Mouse (Mus musculus) bone marrow, adult 2 months (tissue): Measurements from ENCODE around the gene Gm128. TPM values are rescaled to one million over a fixed set of nuclear protein-coding genes. Genes with fewer than 3 reads are reported as not detected.

Experiments used
- H3K27ac ChIP-seq: fragments of 200-500 bp; 2 replicates; pipeline ENCODE4 v1.5.1; 2012; ENCODE audit warnings: low read depth, mild to moderate bottlenecking, control low read depth, inconsistent platforms, low read length; ENCODE audit not compliant: control insufficient read depth, poor library complexity, insufficient read depth
- H3K4me1 ChIP-seq: fragments of 200-500 bp; 2 replicates; pipeline ENCODE4 v1.6.1; 2011; ENCODE audit warnings: low read length; ENCODE audit not compliant: control insufficient read depth, insufficient read depth
- H3K4me3 ChIP-seq: fragments of 200-500 bp; replicated peaks from 2 replicates; pipeline ENCODE3; 2011; ENCODE audit warnings: mild to moderate bottlenecking, low read depth, low read length, control low read depth; ENCODE audit not compliant: control insufficient read depth
- CTCF ChIP-seq: fragments of 200-500 bp; IDR thresholded peaks from 2 replicates; pipeline ENCODE4 v1.5.1; 2011; ENCODE audit warnings: low read length, control low read depth; ENCODE audit not compliant: control insufficient read depth, insufficient read depth
- POLR2A ChIP-seq: fragments of 200-500 bp; IDR thresholded peaks from 2 replicates; pipeline ENCODE4 v1.6.1; 2011; ENCODE audit warnings: low read depth, mild to moderate bottlenecking, control low read depth, low read length, borderline replicate concordance; ENCODE audit not compliant: control insufficient read depth
- WGBS: fragments of 180-500 bp; shearing (Covaris S2); methylation state at CpG from one replicate; pipeline ENCODE4 v1.1.7; 2018; 5-methylcytosine and 5-hydroxymethylcytosine counted together
- polyA plus RNA-seq: library from polyadenylated mRNA; stranded (reverse); fragments of >200 nt; gene quantifications from 2 replicates; pipeline ENCODE4 v1.2.4, GENCODE M21; 2011; ENCODE audit warnings: low replicate concordance; ENCODE audit not compliant: missing spikeins, insufficient read depth, insufficient read length

Gm128 gene
- polyA plus RNA-seq, 1 experiment: not detected

- Histone ChIP-seq H3K4me3 (no peak overlapping the region), H3K27ac (no peak overlapping the region), H3K4me1 (no peaks in the 10 kb centered on the region)
- 97% methylated on average over 6 of the region's 6 CpGs for WGBS
- no peak for TF ChIP-seq POLR2A
- TF ChIP-seq CTCF: no peak
Measured at GRCm38 (mm10) chr3:95203880-95204279, 37.5 kb downstream of the Gm128 start.

DNA sequence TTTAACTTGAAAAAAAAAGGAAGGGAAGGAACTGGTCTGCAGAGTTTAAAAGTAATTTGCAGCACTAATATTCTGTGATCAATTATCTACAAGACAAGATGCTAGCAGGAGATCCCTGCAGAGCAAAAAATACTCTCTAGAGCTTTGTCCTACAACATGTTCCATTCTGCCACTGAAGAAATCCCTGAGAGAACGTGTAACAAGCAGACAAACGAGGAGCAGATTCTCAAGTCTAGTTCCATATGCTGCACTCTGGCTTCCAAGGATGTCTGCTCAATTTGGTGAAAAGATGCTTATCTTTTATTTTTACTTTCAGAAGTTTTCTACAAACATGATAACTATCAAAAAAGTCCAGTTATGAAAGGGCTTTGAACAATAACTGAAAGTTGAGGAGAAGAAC lies 40.8 kb downstream of the Gm128 start:
- WGBS: 87% methylated on average over 2 of the region's 2 CpGs
- no peak overlapping the region for H3K27ac ChIP-seq
- TF ChIP-seq POLR2A (no peak), CTCF (no peak)
- H3K4me1 ChIP-seq: no peaks in the 10 kb centered on the region
- H3K4me3 ChIP-seq: no peak overlapping the region

- Histone ChIP-seq H3K4me3 (no peak overlapping the region), H3K27ac (no peak overlapping the region), H3K4me1 (no peaks in the 10 kb centered on the region)
- WGBS: 91% methylated on average over 7 of the region's 7 CpGs
- TF ChIP-seq CTCF: no peak
- TF ChIP-seq POLR2A: no peak
Measured at GRCm38 (mm10) chr3:95200132-95200531, 41.3 kb downstream of the Gm128 start.

- H3K4me1 ChIP-seq: no peaks in the 10 kb centered on the region; the same call in 1 of the 2 replicates
- H3K4me3 ChIP-seq: no peak overlapping the region
- 72% methylated on average over 1 of the region's 1 CpGs for WGBS
- no peak for TF ChIP-seq POLR2A
- TF ChIP-seq CTCF: no peak
- H3K27ac ChIP-seq: no peak overlapping the region
Measured at GRCm38 (mm10) chr3:95199101-95199500, 42.3 kb downstream of the Gm128 start.

DNA sequence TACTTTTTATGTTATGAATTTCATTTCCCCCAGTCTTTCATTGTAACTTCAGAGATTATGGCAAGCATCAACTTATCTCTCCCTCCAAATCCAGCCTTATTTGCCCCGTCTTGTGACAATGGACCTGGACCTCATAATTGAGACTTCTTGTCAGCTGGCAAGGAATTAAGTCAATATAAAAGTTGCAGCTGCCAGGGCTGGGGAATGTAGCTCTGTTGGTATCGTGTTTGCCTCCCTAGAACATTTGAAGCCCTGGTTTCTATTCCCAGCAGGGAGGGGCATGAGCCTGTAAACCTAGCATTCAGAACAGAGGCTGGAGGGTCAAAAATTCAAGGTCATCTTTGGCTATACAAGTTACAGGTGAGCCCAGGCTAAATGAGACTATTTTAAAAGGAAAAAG lies 45.6 kb downstream of the Gm128 start:
- H3K27ac ChIP-seq: no peak overlapping the region
- H3K4me1 ChIP-seq: no peaks in the 10 kb centered on the region; the same call in 1 of the 2 replicates
- TF ChIP-seq POLR2A (no peak), CTCF (no peak)
- WGBS: 95% methylated on average over 2 of the region's 2 CpGs
- H3K4me3 ChIP-seq: no peak overlapping the region

GRCm38 (mm10) chr3:95194721-95195135 lies 46.7 kb downstream of the Gm128 start:
- 81% methylated on average over 6 of the region's 6 CpGs for WGBS
- no peak overlapping the region for H3K4me3 ChIP-seq
- no peak overlapping the region for H3K27ac ChIP-seq
- no peak for TF ChIP-seq CTCF
- TF ChIP-seq POLR2A: no peak
- no peaks in the 10 kb centered on the region; the same call in 1 of the 2 replicates for H3K4me1 ChIP-seq

Other genes with a start within 250 kb of the Gm128 start
- gene Zfp687, start 226.2 kb downstream of the Gm128 start, polyA plus RNA-seq: 10.6 and 21.1 TPM in 2 replicates
- 288 and 328 TPM in 2 replicates for gene Psmd4, start 199.0 kb downstream of the Gm128 start, polyA plus RNA-seq
- 22.5 and 38.8 TPM in 2 replicates for gene Pip5k1a, start 134.7 kb downstream of the Gm128 start, polyA plus RNA-seq
- gene Vps72, start 130.6 kb downstream of the Gm128 start, polyA plus RNA-seq: 17.0 and 39.0 TPM in 2 replicates
- 4.5 and 6.1 TPM in 2 replicates for gene Tmod4, start 117.1 kb downstream of the Gm128 start, polyA plus RNA-seq
- 72.6 and 130 TPM in 2 replicates for gene Scnm1, start 107.6 kb downstream of the Gm128 start, polyA plus RNA-seq
- 9.4 and 10.9 TPM in 2 replicates for gene Lysmd1, start 107.5 kb downstream of the Gm128 start, polyA plus RNA-seq
- gene Tnfaip8l2, start 99.2 kb downstream of the Gm128 start, polyA plus RNA-seq: 11.7 and 41.8 TPM in 2 replicates
- gene Sema6c, start 81.1 kb downstream of the Gm128 start, polyA plus RNA-seq: 0.49 and 1.2 TPM in 2 replicates
- 28.4 and 28.5 TPM in 2 replicates for gene Gabpb2, start 23.7 kb downstream of the Gm128 start, polyA plus RNA-seq
- gene Cdc42se1, start 12.9 kb downstream of the Gm128 start, polyA plus RNA-seq: 39.5 and 54.7 TPM in 2 replicates
- 6.0 and 9.1 TPM in 2 replicates for gene Mllt11, start 9.4 kb downstream of the Gm128 start, polyA plus RNA-seq
- gene Bnipl, start 9.6 kb upstream of the Gm128 start, polyA plus RNA-seq: 1.7 TPM in 1 of 2 replicates, not detected in the other
- 50.3 and 67.0 TPM in 2 replicates for gene Mindy1, start 39.7 kb upstream of the Gm128 start, polyA plus RNA-seq
- 8.3 and 12.4 TPM in 2 replicates for gene Prune1, start 40.5 kb upstream of the Gm128 start, polyA plus RNA-seq
- 3.8 and 4.3 TPM in 2 replicates for gene Anxa9, start 65.6 kb upstream of the Gm128 start, polyA plus RNA-seq
- 70.3 and 159 TPM in 2 replicates for gene Cers2, start 73.2 kb upstream of the Gm128 start, polyA plus RNA-seq
- 13.9 and 27.0 TPM in 2 replicates for gene Setdb1, start 115.6 kb upstream of the Gm128 start, polyA plus RNA-seq
- not detected in 2 replicates for gene 4930558C23Rik, start 161.2 kb upstream of the Gm128 start, polyA plus RNA-seq
- gene Arnt, start 192.8 kb upstream of the Gm128 start, polyA plus RNA-seq: 15.5 and 18.3 TPM in 2 replicates